Mouse (Mus musculus) mouse embryonic stem cell (cell line): Measurements from ENCODE around the gene Entpd7.

ENCODE experiments used
- in situ Hi-C, 2 experiments: fragments of 300-500 bp; cut with MboI; formaldehyde crosslinking; loops; 1 replicate in 1 of 2; 3 replicates in 1 of 2; pipeline ENCODE4 v1.14.3; 2019 to 2020; ENCODE audit warnings: low sequenced_read_pairs in 2 of 2, low pct_unique_long_range_greater_than_20kb in 1 of 2, mixed read lengths in 1 of 2; ENCODE audit not compliant: unreplicated experiment in 1 of 2

The Entpd7 gene

DNA sequence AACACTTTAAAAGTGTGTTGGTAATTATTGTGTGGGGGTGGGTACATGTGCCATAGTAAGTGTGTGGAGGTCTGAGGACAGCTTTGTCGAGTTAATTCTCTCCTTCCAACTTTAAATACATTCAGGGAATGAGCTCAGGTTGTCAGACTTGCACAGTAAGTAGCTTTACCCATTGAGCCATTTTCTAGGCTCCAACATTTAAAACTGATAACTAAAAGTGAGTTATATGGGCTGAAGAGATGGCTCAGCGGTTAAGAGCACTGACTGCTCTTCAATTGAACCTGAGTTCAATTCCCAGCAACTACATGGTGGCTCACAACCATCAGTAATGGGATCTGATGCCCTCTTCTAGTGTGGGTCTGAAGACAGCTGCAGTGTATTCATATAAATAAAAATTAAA, 64.8 kb downstream of the Entpd7 start:
- in situ Hi-C loops: loop anchor here in 1 of 2 experiments (5.0 kb wide), 2 partner anchors 127 to 208 kb away; no protein-coding TSS in a partner anchor

DNA sequence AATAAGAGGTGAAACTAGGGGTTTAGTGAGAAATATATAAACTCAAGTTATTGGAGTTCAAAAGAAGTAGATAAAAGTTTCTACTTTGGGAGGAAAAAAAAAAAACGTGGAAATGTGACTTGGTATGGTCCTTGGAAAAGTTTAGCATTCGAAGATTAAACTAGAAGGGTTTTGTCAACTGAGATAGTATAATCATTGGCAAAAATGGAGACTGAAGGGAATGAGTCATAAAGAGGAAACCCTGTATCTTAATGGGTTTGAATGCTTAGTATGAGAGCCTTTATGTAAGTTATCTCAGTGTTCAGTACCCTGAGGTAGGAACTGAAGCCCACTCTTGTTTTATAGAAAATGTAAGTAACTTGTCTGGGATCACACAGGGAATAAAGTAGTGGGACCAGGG, 65.4 kb downstream of the Entpd7 start:
- in situ Hi-C loops: loop anchor here in 1 of 2 experiments (5.0 kb wide), 2 partner anchors 128 to 207 kb away; no protein-coding TSS in a partner anchor

DNA sequence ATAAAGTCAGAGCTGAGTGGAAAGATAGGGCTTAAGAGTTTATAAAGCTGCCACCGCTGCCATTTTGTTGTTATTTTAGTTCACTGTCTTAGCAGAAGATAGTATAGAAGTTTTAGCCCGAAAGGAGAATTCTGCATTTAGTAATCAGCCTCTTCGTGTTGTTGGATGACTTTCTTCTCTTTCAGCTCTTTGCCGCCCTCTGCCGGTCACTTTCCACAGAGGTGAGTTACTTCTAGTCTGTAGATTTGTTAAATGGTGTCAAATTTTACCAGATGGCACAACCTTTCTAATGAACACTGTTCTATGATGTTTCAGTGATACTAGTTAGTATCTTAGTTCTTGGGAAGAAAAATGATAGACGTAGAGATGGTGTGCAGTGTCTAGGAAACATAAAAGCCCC, 71.0 kb downstream of the Entpd7 start:
- in situ Hi-C loops: no loop called here

DNA sequence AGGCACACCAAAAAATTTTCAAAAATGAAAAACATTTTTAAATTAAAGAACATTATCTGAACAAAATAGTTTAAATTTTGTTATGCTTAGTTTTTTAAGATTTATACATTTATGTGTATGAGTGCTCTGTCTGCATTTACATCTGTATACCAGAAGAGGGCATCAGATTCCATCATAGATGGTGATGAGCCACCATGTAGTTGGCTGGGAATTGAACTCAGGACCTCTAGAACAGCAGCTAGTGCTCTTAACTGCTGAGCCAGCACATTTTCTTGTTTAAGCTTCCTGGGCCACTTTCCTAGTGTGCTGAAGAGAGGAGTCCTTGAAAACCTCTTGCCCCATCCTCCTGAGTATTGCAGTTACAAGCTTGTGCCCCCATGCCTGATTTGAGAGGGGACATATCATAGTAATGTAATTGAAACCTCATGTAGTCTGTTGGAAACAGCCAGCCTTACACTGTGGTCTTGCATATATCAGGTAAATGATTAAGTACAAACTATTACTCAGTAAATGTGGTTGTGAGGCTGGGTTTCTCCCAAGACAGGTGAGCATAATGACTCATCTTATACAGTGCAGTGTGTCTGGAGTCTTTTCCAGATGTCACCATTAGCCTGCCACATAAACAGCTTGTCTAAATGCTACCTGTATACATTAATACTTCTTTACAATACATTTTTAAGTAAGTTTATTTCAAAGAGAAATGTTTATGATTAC, 72.2 kb downstream of the Entpd7 start:
- in situ Hi-C loops: no loop called here

DNA sequence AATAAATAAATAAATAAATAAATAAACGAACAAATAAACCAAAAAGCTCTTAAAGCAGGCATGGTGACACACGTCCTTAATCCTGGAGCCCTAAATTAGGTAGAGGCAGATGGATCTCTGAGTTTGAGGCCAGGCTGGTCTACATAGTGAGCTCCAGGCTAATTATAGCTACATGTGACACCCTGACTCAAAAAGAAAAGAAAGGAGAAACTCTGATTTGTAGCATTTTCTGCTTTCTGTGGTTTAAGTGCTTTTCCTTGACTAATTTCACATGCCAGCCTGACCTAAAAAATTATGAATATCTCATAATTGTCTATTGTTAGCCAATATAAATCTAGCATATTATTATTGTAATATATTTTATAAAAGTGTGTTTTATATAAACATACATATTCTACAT, 72.9 kb downstream of the Entpd7 start:
- in situ Hi-C loops: no loop called here

DNA sequence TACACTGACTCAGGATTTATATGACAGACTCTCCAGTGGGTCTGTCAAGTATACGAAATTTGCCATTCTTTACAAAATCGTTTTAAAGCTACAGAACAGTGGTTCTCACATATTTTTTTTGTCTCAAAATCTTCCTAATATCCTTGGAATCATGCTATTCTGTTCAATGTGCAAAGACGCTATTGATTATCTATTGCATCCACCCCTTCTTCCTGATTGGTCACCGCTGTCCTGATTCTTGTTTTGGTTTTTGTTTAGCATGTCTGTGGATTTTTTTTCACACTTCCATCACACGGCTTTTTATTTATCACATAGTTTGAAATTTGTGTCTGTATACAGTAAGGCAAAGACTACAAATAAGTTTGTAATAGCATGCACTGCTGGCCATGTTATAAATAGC, 77.0 kb downstream of the Entpd7 start:
- in situ Hi-C loops: no loop called here

DNA sequence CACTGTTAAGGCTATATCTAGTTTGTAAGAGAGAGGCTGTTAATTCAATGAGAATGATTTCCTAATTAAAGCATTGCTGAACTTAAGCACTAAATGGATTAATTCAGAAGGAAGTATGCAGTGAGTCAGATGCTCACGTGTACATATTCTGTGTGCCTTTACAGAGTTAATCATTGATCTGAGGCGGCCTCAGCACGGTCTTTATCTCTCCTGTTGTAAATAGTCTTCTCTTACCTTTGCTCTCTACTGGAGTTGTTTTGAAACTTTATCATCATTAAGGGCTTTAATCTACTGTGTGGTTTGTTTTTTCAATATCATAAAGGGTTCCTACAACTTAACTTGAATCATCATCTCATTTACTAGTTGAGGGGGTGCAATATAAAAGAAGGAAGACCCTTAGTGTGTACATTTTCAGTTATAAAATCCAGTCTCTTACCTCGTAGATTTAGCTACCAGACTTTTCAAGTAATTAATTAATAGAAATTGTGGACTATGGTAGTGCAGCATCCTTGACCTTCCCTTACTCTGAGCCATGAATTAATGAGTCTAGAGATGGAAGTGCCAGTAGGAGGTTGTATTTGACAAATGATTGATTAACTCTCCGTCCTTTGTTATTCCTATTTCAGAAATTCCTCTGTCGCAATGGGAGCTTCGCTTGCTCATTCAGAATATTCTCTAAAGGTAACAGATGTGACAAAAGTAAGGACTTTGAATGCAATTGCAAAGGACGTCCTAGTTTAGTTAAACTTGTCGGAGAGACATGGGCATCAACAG, 78.3 kb downstream of the Entpd7 start:
- in situ Hi-C loops: no loop called here

DNA sequence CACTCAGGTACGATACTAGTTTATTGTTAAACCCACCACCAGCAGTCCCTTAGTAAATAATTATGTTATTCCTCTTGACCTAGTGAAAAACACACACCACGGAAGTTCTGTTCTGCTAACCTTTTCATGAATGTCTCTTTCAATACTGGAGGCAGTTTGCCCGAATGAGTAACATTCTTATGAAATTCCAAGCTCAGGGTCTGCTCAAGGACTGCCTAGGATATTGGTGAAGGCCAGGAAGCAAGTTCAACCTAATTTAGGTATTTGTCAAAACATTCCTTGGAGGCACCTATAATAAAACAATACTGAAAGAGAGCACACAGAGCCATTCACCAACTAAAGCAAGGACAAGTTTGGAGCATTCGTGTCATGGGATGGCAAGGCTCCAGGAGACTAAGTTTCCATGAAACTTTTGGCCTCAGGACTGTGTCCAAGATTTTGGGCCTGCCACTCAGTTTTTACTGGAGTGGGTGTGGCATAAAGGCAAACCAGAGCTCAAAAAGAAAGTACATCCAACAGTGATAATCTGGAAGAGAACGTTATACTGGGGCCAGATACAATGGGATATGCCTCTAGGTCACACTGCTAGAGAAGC, 80.0 kb downstream of the Entpd7 start:
- in situ Hi-C loops: no loop called here

DNA sequence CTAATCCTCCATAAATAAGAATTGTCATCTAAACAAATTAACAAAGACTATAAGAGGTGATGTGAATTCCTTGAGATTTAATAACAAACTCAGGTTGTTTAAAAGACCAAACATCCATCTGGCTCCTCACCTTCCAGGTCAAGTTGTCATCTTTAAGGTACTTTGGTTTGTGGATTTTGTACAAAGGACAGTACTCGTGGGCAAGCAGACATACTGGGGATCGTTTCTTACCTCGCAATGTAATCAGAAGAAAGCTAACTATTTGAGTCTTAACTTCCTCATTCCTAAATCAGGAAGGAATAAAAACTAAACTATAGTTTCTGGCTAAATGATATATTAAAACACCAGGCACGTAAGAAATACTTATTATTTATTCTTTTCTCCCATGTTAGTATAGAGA, 81.1 kb downstream of the Entpd7 start:
- in situ Hi-C loops: no loop called here

DNA sequence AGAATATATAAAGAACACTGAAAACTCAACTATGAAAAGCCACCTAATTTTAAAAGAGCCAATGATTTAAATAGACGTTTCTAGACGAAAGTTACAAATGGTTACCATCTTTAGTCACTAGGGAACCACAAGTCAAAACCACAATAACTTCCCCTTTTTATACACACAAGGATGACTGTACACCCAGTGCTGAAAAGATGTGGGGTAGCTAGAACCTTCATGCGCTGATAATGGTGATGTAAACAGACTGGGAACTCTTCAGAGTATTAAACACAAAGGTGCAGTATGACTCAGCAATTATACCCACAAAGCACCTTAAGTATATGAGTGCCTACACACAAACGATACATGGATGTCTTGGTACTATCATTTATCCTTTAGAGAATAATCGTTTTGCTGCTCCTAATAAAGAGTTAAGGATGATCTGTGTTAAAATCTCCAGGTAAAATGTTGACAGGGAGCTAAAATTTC, 82.1 kb downstream of the Entpd7 start:
- in situ Hi-C loops: no loop called here

DNA sequence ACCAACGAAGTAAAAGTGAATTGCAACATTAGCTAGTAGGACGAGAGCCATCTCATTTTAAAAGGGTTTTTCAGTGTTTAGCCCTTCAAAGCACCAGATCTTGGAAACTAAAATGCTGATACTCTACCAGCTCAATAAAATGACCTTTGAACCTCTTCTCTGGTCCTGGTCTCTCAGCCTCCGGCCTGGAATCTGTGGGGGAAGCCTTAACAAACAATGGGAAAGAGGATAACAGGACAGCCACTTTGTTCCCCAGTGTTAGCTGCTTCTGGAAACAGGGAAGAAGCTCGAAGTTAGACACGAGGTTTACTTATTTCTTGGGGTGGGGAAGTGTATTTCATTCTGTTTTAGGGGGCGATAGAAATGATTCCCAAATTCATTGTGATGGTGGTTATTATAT, 82.8 kb downstream of the Entpd7 start:
- in situ Hi-C loops: no loop called here

DNA sequence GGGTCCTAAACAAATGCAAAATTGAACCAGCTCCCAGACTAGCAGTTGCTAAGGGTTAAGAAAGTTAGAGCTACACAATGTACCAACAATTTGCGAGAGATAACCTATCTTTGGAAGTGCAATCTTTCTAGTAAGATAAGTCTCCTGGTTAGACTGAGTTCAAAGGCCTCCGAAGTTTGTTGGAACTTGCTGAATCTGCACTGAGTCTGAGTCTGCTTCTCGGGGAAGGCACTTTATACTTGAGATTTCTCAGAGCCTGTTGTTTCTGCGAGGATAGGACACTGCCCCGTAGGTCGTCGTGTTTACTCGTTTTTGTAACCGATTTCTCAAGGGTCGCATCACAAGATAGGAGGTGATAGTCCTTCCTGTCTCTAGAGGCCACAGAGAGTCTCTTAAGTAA, 86.0 kb downstream of the Entpd7 start:
- in situ Hi-C loops: no loop called here

DNA sequence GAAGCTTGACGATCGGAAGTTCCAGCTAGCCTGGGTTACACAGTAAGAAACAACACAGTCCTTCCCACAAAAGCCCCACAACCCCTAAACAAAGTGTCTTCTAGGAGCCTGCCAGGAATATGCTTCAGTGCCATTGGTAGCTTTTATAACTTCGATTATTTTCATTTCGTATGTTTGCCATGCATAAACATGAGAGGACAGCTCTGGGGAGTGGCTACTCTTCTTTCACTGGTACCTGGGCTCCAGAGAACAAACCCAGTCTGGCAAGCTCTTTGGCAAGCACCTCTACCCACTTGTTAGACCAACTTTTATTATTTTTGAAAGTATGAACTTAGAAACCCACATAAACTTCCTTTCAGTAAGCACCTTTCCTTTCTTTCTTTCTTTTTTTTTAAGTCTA, 87.1 kb downstream of the Entpd7 start:
- in situ Hi-C loops: no loop called here

DNA sequence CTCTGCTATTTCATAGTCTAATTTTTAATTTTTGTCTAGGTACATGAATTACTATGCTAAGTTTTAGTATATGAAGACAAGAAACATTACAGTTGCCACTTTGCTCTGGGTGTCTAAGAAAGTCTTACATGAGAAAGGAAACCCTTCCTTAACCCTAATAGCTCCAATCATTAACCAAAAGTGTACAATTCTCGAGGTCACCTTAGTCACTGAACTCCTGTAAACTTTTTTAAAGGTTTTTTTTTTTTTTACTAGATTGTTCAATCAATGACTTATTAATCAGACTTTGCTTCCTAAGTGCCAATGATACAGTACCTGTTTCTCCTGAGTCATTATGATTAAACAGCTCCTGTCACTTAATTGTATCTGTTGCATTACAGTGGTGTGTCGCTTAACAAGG, 87.8 kb downstream of the Entpd7 start:
- in situ Hi-C loops: no loop called here

DNA sequence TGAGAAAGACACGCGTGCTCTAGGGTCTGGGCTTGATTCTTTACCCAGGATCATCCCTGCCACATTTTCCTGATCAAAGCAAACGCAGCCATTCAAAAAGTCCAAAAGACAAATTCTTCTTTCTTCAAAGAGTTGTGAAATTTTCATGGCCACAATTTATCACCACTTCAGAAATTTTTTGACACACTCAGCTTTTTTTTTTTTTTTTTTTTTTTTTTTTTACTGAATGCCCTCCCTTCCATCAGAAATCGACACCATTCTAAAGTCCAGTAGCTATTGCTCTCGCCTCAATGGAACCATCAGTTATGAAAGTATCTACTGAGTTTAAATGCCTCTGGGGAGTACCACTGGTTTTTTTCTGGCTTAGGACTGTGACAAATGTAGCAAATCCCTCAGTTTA, 90.9 kb downstream of the Entpd7 start:
- in situ Hi-C loops: no loop called here

DNA sequence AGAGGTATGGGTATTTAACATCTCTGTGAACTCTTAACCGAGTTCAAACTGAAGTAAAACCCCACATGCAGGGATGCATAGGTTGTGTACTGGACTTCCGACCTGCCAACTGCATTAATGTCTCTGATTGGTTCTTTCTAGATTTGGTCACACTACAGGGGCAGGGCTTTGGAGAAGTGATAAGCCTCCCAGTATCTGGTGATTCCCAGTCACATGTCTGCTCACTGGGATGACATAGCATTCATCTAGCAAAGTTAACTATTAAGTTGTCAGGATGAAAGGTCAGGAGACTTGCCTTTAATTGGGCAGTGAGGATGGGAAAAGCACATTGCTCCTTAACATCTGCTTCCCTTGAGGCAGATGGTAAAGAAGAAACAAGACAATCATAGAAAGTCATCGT, 92.5 kb downstream of the Entpd7 start, which contains the start of gene Abcc2:
Abcc2 (plus strand) TSS at position 213 of the 400 bp plus-strand sequence.
- in situ Hi-C loops: no loop called here
